Mouse (Mus musculus) frontal cortex, adult 2 months (tissue): ENCODE results near the gene Mdh1. TPM values are rescaled to one million over a fixed set of nuclear protein-coding genes. Genes with fewer than 3 reads are reported as not detected.

Experiments used
- DNase-seq, 2 experiments: peaks; one replicate each; pipeline ENCODE4 v3.0.0; 2022; ENCODE audit warnings: low spot score in 1 of 2; ENCODE audit errors: extremely low spot score in 1 of 2
- polyA plus RNA-seq: library from polyadenylated mRNA; depleted of rRNA; stranded (reverse); fragments of >200 nt; gene quantifications from 2 replicates; pipeline ENCODE4 v1.2.3, GENCODE M21; 2012; rRNA removed

Mdh1 gene
- 820 and 931 TPM in 2 replicates for polyA plus RNA-seq

DNA sequence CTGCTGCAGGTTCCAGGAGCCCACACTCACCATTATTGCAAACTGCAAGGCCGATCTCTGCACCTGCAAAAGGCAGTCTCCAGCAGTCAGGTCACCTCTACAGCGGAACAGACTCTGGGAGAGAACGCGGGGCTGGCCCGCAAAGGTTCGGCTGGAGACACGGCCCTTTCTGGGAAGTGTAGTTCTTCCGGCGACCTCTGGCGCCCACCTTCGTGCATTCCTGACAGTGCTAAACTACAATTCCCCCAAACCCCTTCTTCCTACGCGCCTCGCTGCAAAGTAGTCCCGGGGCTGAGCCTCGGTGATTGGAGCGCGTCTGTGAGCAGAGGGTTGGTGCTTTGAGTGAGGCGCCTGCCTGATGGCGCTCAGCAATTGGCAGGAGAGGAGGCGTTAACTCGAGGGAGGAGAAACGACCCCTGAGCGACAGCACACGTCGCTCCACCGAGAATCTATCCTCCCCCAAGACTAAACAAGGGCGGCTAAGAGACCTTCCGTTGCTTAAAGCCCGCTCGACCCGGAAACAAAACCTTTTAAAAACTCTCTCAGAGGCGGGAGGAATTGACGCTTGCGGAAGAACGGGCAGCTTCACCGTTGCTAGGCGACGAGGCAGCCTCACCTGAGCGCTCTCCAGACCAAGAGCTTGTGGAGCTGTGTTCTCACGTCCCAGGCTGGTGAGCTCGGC lies at the start of gene Mdh1, which contains the start of gene Wdpcp:
Mdh1 (minus strand) TSS at position 668 of the 682 bp plus-strand sequence.
Wdpcp (plus strand) TSS at position 536 of the 682 bp plus-strand sequence.
- peak; percentile 98 for DNase-seq

DNA sequence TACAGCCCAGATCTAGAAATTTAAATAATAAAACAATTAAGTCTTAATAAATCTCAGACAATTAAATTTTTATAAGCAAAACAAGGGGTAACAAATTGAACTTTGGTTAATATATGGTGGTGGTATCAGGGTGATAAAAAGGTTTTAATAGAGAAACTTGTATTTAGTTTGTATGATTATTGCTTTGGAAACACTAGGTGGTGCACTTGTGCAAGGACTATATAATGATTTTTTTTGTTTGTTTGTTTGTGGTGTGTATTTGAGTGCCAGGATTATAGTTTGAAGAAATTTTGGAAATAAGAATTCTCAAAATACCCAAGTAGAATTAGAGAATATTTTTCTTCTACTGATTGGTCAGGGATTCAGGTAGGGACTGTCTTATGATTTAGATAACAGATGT lies 43.7 kb upstream of the Mdh1 start:
- DNase-seq = peak in 1 of 2 experiments; percentile 3

DNA sequence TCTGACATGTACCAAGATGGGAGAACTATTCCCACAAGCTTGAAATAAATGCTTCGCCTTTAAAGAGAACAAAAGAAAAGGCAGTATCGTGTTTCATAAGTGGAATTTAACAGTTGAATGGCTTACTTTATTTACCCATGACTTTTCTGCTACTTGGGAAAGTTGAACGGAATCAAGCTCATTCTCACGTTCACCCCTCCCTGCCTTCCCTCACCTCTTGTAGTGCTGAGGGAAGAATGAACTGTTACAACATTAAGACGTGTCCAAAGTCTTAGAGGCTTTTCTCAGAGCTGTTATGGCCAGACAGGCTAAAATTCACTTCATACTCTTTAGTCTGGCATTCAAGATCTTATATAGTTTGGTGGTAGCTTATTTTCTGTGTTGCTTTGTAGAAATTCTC lies 30.3 kb upstream of the Mdh1 start:
- no peak for DNase-seq

DNA sequence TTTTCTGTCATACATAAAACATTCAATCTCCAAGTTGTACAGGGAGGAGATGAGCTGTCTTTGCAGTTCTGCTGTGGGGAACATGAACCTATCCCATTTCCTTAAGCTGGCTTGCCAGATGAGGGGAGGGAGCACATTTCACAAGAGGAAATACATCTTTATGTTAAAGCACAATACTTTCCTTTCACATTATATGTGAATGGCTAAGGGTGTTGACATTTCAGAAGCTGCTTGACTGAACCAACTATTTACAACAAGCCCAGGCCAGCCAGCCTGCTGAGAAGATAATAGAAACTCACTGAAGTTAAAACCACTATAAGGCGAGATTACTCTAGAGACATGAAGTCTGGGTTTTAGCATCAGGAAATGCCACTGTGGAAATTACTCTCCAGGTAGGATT lies 11.1 kb upstream of the Mdh1 start:
- no peak for DNase-seq

DNA sequence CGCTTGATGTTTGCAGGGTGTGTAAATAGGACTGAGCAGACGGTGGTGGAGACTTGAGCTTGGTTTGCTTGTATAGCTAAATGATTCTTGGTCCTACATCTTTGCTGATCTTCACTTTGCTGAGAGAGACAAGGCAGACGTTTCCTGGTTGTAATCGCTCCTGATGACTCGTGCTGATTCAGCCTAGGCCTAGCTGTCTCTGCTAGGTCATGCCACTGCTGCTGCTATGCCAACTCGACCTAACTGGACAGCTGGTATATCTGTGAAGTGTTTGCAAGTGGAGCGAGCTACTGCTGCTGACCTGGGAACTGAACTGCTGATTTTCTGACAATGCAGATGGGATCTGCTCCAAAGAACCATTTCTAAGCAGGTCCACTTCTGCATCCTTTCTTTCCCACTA lies 9.3 kb upstream of the Mdh1 start:
- no peak for DNase-seq

DNA sequence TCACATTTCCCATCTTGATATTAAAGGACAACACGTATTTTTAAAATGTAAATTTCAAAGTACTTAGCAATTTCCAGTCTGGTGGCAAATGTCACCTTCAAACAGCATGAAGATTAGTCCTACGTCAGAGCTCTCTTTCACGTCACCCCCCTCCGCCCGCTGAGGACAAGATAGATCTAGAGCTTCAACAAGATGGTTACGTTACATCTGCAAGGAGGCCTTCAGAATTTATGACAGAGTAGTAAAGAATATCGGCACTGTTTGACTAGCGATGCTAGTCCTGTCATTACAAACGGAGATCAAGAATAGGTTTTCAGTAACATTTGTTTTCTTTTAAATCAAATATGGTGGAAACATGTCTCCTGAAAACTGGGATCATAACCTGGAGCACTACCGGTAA lies 1.2 kb downstream of the Mdh1 start:
- DNase-seq = peak; percentile 72 to 76

DNA sequence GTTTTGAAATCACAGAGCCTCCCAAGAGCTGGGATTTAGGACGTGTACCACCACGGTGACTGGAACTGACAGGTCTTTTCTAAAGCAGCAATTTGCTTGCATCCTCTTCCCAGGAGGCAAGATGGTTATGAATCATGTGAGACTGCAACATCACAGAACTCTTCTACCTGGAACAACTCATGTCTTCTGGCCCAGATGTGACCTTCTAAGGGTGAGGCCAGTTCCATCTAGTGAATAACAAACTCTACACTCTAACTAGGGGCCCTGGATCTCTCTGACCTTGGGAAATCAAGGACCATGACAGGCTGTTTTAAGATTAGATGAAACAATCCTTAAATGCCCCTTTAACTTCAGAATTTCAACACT lies 2.1 kb downstream of the Mdh1 start:
- no peak for DNase-seq

DNA sequence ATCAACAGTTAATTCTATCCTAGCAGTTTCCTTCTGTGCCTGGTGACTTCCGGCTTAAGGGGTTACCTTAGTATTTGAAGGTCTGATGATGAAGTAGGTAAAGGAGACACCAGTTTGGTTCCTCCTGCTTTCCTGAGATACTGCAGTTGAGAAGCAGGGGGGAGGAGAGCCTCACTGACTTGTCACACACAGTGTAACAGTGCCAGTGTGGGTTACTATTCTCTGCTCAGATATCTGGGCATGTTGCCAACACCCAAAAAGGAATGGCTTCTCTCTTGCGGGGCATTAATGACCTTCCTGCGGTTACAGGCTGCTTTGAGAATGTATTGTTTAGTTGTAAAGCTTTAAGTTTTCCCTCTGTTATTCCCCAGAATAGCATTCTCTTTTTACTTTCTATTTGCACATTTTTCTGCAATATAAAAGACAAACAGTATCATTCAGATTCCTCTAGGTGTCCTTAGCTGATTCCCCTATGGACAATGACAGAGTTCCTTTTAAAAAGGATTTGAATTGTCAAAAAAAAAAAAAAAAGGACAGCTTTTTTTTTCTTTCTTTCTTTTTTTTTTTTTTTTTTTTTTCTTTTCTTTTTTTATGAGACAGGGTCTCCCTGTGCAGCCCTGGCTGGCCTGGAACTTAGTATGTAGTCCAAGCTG lies 2.6 kb downstream of the Mdh1 start:
- peak; percentile 47 to 82 for DNase-seq

DNA sequence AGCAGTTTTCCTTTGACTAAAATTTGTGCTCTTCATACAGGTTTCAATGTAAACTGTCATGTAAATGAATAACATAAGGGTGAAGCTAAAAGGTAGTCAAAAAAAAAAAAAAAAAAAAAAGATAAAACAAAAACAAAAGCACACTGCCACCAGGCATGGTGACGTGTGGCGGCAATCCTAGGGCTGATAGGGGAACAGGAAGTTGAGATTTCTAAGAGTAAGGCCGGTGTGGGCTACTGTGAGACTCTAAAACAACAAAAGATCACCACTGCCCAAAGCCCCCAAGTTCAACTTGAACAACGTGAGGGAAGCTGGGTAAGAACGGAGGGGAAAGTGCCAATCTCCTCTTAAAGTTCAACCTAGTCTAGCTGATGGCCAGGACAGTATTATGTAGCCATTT lies 3.2 kb downstream of the Mdh1 start:
- DNase-seq = no peak

DNA sequence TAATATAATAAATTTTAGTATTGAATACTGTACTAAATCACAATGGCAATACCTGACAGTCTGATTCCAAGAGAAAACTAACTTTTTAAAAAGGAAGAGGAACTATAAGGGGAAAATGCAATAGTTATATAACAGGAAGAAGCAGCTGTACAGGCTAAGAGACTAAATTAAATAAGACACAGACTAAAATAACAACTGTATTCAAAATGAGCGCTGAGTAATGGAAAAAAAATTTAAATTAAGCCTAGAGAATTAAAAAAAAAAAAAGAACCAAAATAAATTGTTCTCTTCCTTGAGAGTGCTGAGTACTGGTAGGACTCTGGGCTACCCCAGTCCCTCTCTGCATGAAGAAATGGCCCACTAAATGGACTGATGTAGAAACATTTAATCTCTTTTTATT lies 4.4 kb downstream of the Mdh1 start:
- no peak for DNase-seq

DNA sequence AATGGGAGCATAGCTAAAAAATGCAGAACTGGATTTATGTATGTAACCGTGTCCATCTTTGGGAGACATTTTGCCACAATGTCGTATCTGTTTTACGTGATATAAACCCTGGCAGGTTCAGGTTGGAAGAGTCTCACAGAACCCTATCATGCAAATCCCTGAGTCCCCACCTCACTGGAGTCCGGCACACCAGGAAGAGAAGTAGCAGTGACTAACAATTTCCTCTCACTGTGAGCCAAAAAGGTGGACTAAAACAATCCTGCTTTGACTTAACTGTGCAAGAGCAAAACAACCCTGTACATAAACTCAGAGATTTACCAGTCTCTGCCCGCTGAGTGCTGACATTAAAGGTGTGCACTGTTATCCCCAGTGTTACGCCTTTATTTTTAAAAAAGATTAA lies 5.2 kb downstream of the Mdh1 start:
- DNase-seq = no peak

DNA sequence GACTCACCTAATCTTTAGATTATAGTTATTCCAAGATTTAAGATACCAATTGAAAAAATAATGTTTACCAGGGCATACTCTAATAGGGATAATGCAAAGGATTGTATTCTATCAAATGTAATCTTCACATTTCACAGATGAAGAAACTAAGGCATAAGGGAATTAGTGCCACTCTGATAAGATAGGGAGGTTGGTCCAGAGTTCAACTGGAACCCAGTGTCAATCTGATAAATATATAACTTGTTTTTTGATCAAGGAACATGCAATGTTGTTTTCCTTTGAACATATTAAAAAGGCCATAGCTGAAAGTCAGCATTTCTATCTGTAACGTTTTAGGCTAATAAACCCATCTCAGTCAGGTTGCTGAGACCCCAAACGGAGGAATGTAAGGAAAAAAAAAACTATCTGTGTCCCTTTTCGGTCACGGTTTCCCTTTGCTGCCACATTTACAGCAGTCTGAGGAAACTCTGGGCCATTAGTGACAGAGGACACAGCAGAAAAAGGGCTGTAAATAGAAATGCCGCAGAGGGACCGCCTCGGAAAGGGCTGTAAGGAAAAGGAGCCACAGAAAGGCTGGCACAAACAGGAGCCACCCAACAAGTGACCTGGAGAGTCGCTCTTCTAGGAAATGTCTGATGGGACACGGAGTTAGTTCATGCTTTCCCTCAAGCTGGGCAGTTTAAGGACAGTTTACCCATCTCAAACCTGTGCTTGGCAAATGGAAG lies 7.3 kb downstream of the Mdh1 start:
- no peak for DNase-seq

DNA sequence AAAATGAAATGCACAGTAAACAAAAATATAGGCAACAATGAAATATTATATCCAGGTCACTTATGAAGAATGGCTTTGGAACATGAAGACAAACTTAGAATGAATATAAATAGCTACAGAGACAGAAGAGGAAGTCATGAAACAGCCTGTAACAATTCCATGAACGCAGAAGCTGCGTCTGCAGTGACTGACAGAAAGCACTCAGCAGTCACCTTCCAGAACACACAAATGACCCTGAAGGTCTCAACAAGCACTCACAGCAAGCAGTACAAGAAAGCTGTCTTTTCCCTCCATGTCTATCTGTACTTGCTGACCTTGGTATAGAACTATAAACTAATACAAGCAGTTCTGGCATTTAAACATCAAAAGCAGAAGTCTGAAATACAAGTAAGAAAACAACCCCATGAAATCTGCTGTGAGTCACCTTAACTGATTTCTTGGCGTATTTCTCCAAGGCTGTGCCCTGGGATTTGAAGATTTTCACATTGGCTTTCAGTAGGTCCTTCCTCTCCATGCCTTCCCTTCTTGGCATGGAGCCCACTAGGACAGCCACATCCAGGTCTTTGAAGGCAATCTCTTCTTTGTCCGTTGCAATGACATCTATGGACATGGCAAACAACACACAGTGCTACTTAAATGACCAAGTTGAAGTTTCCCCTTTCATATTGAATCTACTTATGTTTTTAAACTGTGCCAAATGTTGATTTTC lies 8.4 kb downstream of the Mdh1 start:
- DNase-seq = no peak

DNA sequence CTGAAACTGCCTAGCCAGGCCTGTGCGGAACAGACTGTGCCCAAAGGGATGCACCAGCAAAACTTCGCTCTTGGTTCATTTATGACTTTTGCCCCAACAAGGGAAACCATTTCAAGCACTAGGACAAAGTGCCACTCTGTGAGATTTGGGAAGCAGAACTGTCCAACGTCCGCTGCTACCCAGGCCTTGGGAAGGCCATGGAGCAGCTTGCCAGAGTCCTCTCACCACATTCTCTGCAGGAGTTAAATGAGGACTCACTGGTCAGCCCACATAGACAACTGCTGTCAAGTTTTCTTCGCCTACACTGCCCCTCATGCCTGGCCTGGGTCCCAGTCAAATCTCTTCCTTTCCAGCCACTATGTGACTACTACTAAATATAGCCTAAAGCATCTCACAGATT lies 10.8 kb downstream of the Mdh1 start:
- no peak for DNase-seq

DNA sequence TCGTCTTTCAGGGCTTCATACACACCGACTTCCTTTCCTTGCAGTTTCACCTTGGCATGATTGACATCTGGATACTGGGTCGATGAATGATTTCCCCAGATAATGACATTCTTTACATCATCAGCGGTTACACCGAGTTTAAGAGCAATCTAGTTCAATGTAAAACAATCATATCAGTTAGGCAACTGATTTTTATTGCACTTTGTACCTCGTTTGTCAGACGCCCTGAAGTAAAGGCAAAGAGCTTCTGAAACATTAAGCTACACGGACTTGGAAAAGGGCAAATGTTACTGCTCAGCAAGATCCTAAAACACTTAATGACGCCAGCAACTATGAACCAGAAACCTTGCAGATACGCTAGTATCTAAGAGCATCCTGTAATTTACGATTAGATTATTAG lies 12.4 kb downstream of the Mdh1 start:
- DNase-seq = no peak

DNA sequence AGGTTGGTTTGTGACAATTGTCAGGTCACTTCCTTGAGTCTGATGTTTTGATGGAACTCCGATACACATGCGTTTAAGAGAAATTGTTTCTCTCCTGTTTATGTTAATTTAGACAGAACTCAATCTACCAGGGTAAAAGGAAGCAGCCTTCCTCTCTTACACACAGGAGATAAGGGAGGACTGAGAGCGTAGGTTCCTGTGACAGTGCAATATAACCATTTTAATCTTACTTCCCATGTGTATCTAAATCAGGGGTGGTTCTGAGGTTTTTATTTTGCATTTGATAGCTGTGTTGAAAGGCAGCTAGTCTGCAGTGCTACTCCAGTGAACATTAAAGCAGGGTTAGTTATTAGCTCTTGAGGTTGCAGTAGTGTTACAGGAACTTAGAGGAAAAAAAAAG lies 20.1 kb downstream of the Mdh1 start:
- no peak for DNase-seq

DNA sequence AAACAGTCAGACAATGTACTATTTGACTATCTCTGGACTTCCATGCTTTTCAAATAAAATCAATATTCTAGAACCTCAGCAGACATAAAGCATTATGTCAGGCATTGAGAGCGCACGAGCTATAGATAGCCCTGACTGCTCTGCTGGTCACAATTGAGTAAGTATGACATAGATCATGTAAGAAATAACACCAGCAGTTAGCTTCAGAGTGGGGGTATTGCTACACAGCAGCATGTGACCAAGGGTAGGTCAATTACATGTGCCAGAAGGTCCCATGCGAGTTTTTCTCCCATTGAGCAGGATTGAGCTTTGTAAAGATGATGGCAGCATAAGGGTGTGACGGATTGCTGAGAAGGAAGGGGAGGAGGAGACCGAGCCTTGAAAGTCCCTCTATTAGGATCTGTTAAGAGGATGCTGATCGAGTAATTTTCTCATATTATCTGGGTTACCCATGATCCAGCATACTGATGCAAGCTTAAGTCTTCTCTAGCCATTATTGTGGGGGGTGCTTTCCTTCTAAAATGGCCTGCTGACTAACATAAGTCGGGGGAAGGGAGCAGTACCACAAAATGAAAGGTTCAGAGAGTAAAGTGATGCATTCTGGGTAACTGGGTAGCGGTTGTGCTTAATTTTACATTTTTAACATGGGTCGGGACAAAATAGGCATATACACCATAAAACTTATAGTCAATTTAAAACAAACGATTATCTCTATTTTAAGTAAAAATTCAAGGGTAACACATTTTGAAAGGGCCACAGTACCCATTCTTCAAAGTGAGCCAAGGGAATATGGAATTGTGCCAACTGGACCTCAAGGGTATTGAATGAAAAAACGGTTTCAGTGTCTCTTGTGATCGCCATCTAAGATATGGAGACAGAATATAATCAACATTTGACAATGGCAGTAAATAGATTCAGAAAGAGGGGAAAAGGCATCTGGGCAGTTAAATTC lies 21.7 kb downstream of the Mdh1 start:
- no peak for DNase-seq

DNA sequence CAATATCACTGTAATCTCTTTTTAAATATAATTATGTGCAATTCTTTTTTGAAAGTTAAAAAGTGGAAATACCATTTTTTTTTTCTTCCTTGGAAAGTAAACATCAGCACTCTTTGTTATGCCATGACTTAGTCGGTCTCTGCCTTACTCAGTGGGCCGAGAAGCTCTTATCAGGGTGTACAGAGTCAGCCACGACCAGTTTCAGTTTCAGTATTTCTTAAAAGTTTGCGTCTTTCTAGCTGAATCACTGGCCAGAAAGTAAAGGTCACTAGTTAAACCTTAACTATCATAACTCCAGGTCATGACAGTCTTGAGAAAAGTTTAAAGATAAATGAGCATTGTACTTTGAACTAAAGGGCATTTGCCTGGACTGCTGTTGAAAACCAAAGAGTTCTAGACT lies 22.4 kb downstream of the Mdh1 start:
- DNase-seq = no peak

DNA sequence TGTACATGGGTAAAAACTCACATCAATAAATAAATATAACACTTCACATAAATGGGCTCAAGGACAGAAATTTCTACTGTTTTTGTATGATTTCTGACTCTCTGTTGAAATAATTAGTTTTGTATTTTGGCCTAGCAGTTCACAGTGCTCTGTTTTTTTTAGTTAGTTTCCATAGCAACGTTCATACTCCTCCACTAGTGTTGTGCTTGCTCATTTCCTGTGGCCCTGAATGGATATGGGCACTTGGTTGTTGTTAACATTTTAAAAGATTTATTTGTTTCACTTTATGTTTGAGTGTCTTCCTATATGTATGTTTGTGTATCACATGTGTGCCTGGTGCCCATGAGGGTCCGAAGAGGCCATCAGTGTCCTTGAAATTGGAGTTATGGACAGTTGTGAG lies 23.1 kb downstream of the Mdh1 start:
- no peak for DNase-seq

DNA sequence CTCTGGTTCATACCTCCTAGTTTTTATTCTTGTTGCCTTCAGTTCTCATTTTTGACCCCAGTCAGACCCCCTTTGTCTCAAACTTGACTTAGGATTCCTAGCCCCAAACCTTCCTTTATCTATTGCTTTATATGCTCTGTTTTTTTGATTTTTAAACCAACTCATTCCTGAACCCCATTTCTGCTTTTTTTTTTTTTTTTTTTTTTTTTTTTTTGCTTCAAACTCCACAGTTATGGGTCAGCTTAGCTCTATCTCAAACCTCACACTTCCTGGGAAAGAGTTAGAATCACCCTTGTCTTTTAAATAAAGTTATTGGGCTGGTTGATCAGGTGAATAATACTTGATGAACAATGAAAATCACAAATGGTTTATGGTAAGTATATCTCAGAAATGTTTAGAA lies 24.6 kb downstream of the Mdh1 start:
- DNase-seq = no peak
